ENCODE assay signal across 8 mouse cellular contexts in genomic region chr3:87525837-87526570, GRCm38 (mm10). TPM values are rescaled to one million over a fixed set of nuclear protein-coding genes. Genes with fewer than 3 reads are reported as not detected.
A peak's percentile ranks its signal among the peaks of the same experiment; 100 is the strongest.
DNase-seq lines count a peak whose midpoint lies in the region; ATAC-seq lines count a peak whose summit lies in the region.

No protein-coding gene starts in this region.

- peak; percentile 37; the same call in 1 of the 2 replicates for ATAC-seq in embryonic facial prominence, embryonic 12.5 days (ENCODE audit: insufficient number of reproducible peaks, insufficient read depth, low FRiP score, low TSS enrichment)
- ATAC-seq in hindbrain, embryonic 15.5 days (ENCODE audit: low FRiP score, low read depth) = no peak; the same call in 1 of the 2 replicates
- ATAC-seq in liver, embryonic 13.5 days (ENCODE audit: low read depth) = peak; percentile 65
- peak; percentile 68 for ATAC-seq in neural tube, embryonic 12.5 days (ENCODE audit: low FRiP score, low read depth)

- peaks cover 13% of the 10 kb centered on the region; the same call in 1 of the 2 replicates for H3K4me1 ChIP-seq in embryonic facial prominence, embryonic 12.5 days
- H3K4me1 ChIP-seq in hindbrain, embryonic 15.5 days (replicated peaks) = peaks cover 19% of the 10 kb centered on the region
- peaks cover 33% of the 10 kb centered on the region for H3K4me1 ChIP-seq in liver, embryonic 13.5 days (replicated peaks)
- peaks cover 15% of the 10 kb centered on the region for H3K4me1 ChIP-seq in neural tube, embryonic 12.5 days

- peak overlapping the region; percentile 81 for H3K4me2 ChIP-seq in embryonic facial prominence, embryonic 12.5 days (replicated peaks)
- peak overlapping the region; percentile 79 for H3K4me2 ChIP-seq in hindbrain, embryonic 15.5 days
- H3K4me2 ChIP-seq in liver, embryonic 13.5 days = peak overlapping the region; percentile 80
- H3K4me2 ChIP-seq in neural tube, embryonic 12.5 days (replicated peaks) = peak overlapping the region; percentile 76

- peak overlapping the region; percentile 99 for H3K9ac ChIP-seq in embryonic facial prominence, embryonic 12.5 days
- H3K9ac ChIP-seq in hindbrain, embryonic 15.5 days = peak overlapping the region; percentile 93
- peak overlapping the region; percentile 94 for H3K9ac ChIP-seq in liver, embryonic 13.5 days
- peak overlapping the region; percentile 99 for H3K9ac ChIP-seq in neural tube, embryonic 12.5 days

- peak overlapping the region; percentile 95 for H3K4me3 ChIP-seq in embryonic facial prominence, embryonic 12.5 days
- H3K4me3 ChIP-seq in hindbrain, embryonic 15.5 days = peak overlapping the region; percentile 88
- peak overlapping the region; percentile 92 for H3K4me3 ChIP-seq in liver, embryonic 13.5 days (replicated peaks)
- H3K4me3 ChIP-seq in neural tube, embryonic 12.5 days = peak overlapping the region; percentile 96

- peak overlapping the region; percentile 84 for H3K27ac ChIP-seq in embryonic facial prominence, embryonic 12.5 days
- peak overlapping the region; percentile 90 for H3K27ac ChIP-seq in hindbrain, embryonic 15.5 days (replicated peaks)
- H3K27ac ChIP-seq in liver, embryonic 13.5 days = peak overlapping the region; percentile 65
- H3K27ac ChIP-seq in neural tube, embryonic 12.5 days = peak overlapping the region; percentile 75

- peaks cover 29% of the 10 kb centered on the region for H3K36me3 ChIP-seq in embryonic facial prominence, embryonic 12.5 days
- H3K36me3 ChIP-seq in hindbrain, embryonic 15.5 days = peaks cover 34% of the 10 kb centered on the region
- peaks cover 34% of the 10 kb centered on the region for H3K36me3 ChIP-seq in liver, embryonic 13.5 days
- peaks cover 34% of the 10 kb centered on the region for H3K36me3 ChIP-seq in neural tube, embryonic 12.5 days

- no peaks in the 10 kb centered on the region for H3K27me3 ChIP-seq in embryonic facial prominence, embryonic 12.5 days
- no peaks in the 10 kb centered on the region for H3K27me3 ChIP-seq in hindbrain, embryonic 15.5 days
- no peaks in the 10 kb centered on the region for H3K27me3 ChIP-seq in liver, embryonic 13.5 days
- H3K27me3 ChIP-seq in neural tube, embryonic 12.5 days (replicated peaks) = no peaks in the 10 kb centered on the region

- WGBS in embryonic facial prominence, embryonic 12.5 days = 8% methylated on average over 27 of the region's 27 CpGs
- 7% methylated on average over 26 of the region's 27 CpGs for WGBS in hindbrain, embryonic 15.5 days
- WGBS in liver, embryonic 13.5 days (ENCODE audit: insufficient replicate concordance) = 6% methylated on average over 27 of the region's 27 CpGs
- 4% methylated on average over 27 of the region's 27 CpGs for WGBS in neural tube, embryonic 12.5 days

- DNase-seq in right cerebral cortex, adult 2 months (ENCODE audit: low spot score in 2 of 2) = peak; percentile 21 to 31
- DNase-seq in right cerebral cortex, postnatal 4 days = no peak
- no peak for DNase-seq in liver, embryonic 13.5 days
- no peak for DNase-seq in testis, postnatal 10 days (ENCODE audit: low spot score)
- no peak for DNase-seq in urinary bladder, postnatal 14 days (ENCODE audit: low spot score)

- no peaks in the 10 kb centered on the region for H3K9me3 ChIP-seq in embryonic facial prominence, embryonic 12.5 days
- no peaks in the 10 kb centered on the region for H3K9me3 ChIP-seq in hindbrain, embryonic 15.5 days
- no peaks in the 10 kb centered on the region for H3K9me3 ChIP-seq in liver, embryonic 13.5 days (replicated peaks)
- no peaks in the 10 kb centered on the region for H3K9me3 ChIP-seq in neural tube, embryonic 12.5 days

RNA-seq across cellular contexts. Expression of gene Etv3, which starts 0.8 kb away (rescaled TPM):
- 16.3 and 17.8 TPM in 2 replicates for polyA plus RNA-seq in embryonic facial prominence, embryonic 12.5 days (2016; fragmentation: Nextera tagmentation; extraction: Ambion mirVana)
- polyA plus RNA-seq in hindbrain, embryonic 15.5 days (2015; fragmentation: Nextera tagmentation; extraction: Ambion mirVana) = 10.4 and 10.8 TPM in 2 replicates
- 3.5 and 4.0 TPM in 2 replicates for polyA plus RNA-seq in liver, embryonic 13.5 days (2015; fragmentation: Nextera tagmentation; extraction: Ambion mirVana)
- 13.7 and 14.5 TPM in 2 replicates for polyA plus RNA-seq in neural tube, embryonic 12.5 days (2016; fragmentation: Nextera tagmentation; extraction: Ambion mirVana)

Comparison
In these comparisons a context has a peak if more than half of its experiments do, and no peak if none do; other contexts are left out.
1. DNase-seq: peak in right cerebral cortex, adult 2 months (2 of 2); none in right cerebral cortex, postnatal 4 days (single experiment), liver, embryonic 13.5 days (single experiment), testis, postnatal 10 days (single experiment) and urinary bladder, postnatal 14 days (single experiment).
2. Peak in every context shown above with its lines, with median percentiles within 50 percentile points of each other: H3K27ac ChIP-seq, H3K4me2 ChIP-seq, H3K4me3 ChIP-seq and H3K9ac ChIP-seq.